Mouse (Mus musculus) embryo, embryonic 10 days (tissue): Measurements from ENCODE around the gene Ribc2.

Experiments
- DNase-seq: peaks from one replicate; pipeline ENCODE4 v3.0.0-alpha.2; 2015; ENCODE audit warnings: low spot score

Ribc2 gene

GRCm38 (mm10) chr15:85131275-85132192, at the start of gene Ribc2, which contains the start of gene Smc1b:
Gene Ribc2, plus strand, starts transcription at chr15:85132078.
Gene Smc1b, minus strand, starts transcription at chr15:85131964.
- DNase-seq = peak; percentile 92

- DNase-seq = no peak
These were observed 46.2 kb upstream of the Ribc2 start for GRCm38 (mm10) chr15:85085641-85086040.

- no peak for DNase-seq
These were observed 279 bp downstream of the Ribc2 start for GRCm38 (mm10) chr15:85132193-85132520.

- peak; percentile 34 for DNase-seq
These were observed 3.3 kb downstream of the Ribc2 start for GRCm38 (mm10) chr15:85135143-85135542.

GRCm38 (mm10) chr15:85141290-85141689, 9.4 kb downstream of the Ribc2 start:
- DNase-seq = no peak

- no peak for DNase-seq
These were observed 10.6 kb downstream of the Ribc2 start for GRCm38 (mm10) chr15:85142441-85142840.

GRCm38 (mm10) chr15:85143161-85143560, 11.3 kb downstream of the Ribc2 start:
- DNase-seq = no peak

- no peak for DNase-seq
These were observed 11.9 kb downstream of the Ribc2 start for GRCm38 (mm10) chr15:85143747-85144146.

- no peak for DNase-seq
These were observed 12.4 kb downstream of the Ribc2 start for GRCm38 (mm10) chr15:85144249-85144648.

- DNase-seq = peak; percentile 90
These were observed 19.6 kb downstream of the Ribc2 start for GRCm38 (mm10) chr15:85151433-85151918.

- DNase-seq = no peak
These were observed 20.7 kb downstream of the Ribc2 start for GRCm38 (mm10) chr15:85152577-85152976.

GRCm38 (mm10) chr15:85154091-85154490, 22.2 kb downstream of the Ribc2 start:
- DNase-seq = no peak

- no peak for DNase-seq
These were observed 24.3 kb downstream of the Ribc2 start for GRCm38 (mm10) chr15:85156198-85156597.

- DNase-seq = no peak
These were observed 29.5 kb downstream of the Ribc2 start for GRCm38 (mm10) chr15:85161416-85161815.

- DNase-seq = peak; percentile 55
These were observed 31.1 kb downstream of the Ribc2 start for GRCm38 (mm10) chr15:85162693-85163663.

GRCm38 (mm10) chr15:85166433-85166933, 34.6 kb downstream of the Ribc2 start:
- DNase-seq = peak; percentile 72

GRCm38 (mm10) chr15:85167086-85167679, 35.3 kb downstream of the Ribc2 start:
- DNase-seq = no peak

GRCm38 (mm10) chr15:85172054-85172453, 40.2 kb downstream of the Ribc2 start:
- no peak for DNase-seq

- peak; percentile 42 for DNase-seq
These were observed 41.5 kb downstream of the Ribc2 start for GRCm38 (mm10) chr15:85173425-85173824.

- DNase-seq = no peak
These were observed 42.2 kb downstream of the Ribc2 start for GRCm38 (mm10) chr15:85174060-85174459.

GRCm38 (mm10) chr15:85177576-85177975, 45.7 kb downstream of the Ribc2 start:
- DNase-seq = peak; percentile 91

GRCm38 (mm10) chr15:85178172-85178571, 46.3 kb downstream of the Ribc2 start:
- DNase-seq = no peak
